Mouse (Mus musculus): ENCODE results near the gene Tpk1. TPM values are rescaled to one million over a fixed set of nuclear protein-coding genes. Genes with fewer than 3 reads are reported as not detected.
A peak's percentile ranks its signal among the peaks of the same experiment; 100 is the strongest.
"Not testable (repeated sequence)": the region's sequence is repeated elsewhere in the genome, so short reads cannot be mapped to it uniquely, and the experiment has no call there.

Tpk1 gene
- polyA plus RNA-seq, 1 experiment from 2014 or later, result 5.3 TPM

DNA sequence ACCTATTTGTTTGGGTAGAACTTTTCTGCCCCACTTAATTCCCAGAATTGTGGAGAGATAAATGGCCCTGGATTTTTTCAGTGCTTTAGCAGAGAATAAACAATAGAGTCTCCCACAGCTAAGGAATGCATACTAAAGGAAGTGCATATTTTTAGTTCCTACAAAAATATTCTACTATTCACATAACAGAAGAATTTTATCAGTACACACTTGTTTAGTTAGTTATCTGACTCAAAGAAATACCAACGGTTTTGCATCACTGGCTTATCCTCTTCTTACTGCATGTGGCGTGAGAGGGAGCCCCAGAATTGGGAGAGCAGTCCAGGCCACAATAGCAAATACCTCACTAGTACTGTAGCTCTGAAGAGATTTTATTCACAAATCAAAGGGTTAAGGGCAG is 141.1 kb downstream of the Tpk1 start:
- H3K27me3 ChIP-seq (ENCODE audit: control insufficient read depth, insufficient read depth, low read length), result no peaks in the 10 kb centered on the region
- no peaks in the 10 kb centered on the region for H3K4me1 ChIP-seq (ENCODE audit: control insufficient read depth, insufficient read depth, low read length)
- no peak overlapping the region for H3K27ac ChIP-seq (ENCODE audit: low read depth, low read length)
- ATAC-seq (ENCODE audit: insufficient read depth, low FRiP score, low TSS enrichment), result no peak
- WGBS, result 80% methylated on average over 2 of the region's 2 CpGs
- H3K36me3 ChIP-seq (ENCODE audit: control insufficient read depth, insufficient read depth, low read length), result no peaks in the 10 kb centered on the region
- H3K9ac ChIP-seq (ENCODE audit: low read length), result no peak overlapping the region
- H3K4me3 ChIP-seq (ENCODE audit: low read depth, low read length), result no peak overlapping the region
- DNase-seq (ENCODE audit: low spot score), result no peak
- no peaks in the 10 kb centered on the region for H3K9me3 ChIP-seq (ENCODE audit: control insufficient read depth, low read length)
- H3K4me2 ChIP-seq (ENCODE audit: low read depth), result no peak overlapping the region

DNA sequence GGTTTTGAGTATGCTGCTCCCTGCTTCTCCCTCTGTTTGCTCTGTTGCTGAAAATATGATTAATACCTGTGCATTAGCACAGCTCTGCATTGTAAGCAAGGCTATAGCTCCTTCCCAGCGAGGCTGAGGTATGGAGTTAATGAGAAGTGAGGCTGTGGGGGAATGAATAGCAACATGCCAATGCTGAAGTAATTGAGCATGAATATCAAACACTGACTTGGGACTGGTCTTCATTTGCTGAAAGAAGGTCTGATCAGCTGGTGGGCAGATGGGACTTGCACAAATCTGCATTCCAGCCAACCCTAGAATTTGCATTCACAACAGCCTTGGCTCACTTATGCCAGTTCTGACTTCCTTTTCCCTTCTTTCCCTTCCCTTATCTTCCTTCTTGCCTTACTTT is 144.0 kb downstream of the Tpk1 start:
- Histone ChIP-seq H3K36me3 (ENCODE audit: control insufficient read depth, insufficient read depth, low read length) (no peaks in the 10 kb centered on the region), H3K27me3 (ENCODE audit: control insufficient read depth, insufficient read depth, low read length) (no peaks in the 10 kb centered on the region), H3K9me3 (ENCODE audit: control insufficient read depth, low read length) (no peaks in the 10 kb centered on the region), H3K4me2 (ENCODE audit: low read depth) (no peak overlapping the region), H3K9ac (ENCODE audit: low read length) (no peak overlapping the region), H3K4me1 (ENCODE audit: control insufficient read depth, insufficient read depth, low read length) (no peaks in the 10 kb centered on the region), H3K4me3 (ENCODE audit: low read depth, low read length) (no peak overlapping the region), H3K27ac (ENCODE audit: low read depth, low read length) (no peak overlapping the region)
- no peak for ATAC-seq (ENCODE audit: insufficient read depth, low FRiP score, low TSS enrichment)
- 27% methylated on average over 1 of the region's 1 CpGs for WGBS
- DNase-seq (ENCODE audit: low spot score), result peak; percentile 29

DNA sequence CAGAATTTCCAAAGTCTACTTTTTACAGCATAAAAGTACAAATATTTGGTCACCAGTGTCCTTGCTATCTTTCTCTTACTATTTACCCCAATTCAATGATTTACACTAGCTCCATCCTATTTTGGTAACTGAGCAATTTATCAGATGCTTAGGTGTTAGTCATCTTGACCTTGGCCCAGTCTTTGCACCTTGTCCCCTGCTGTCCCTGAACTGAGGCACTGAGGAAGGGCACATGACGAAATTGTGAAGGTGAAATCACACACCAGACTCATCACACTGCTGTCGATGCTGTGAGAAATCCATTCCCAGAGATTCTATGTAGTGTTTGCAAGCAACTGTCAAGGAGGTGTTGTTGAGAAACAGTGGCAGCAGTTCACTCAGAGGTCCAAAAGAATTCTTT is 145.9 kb downstream of the Tpk1 start:
- no peaks in the 10 kb centered on the region for H3K36me3 ChIP-seq (ENCODE audit: control insufficient read depth, insufficient read depth, low read length)
- no peaks in the 10 kb centered on the region for H3K4me1 ChIP-seq (ENCODE audit: control insufficient read depth, insufficient read depth, low read length)
- no peak for DNase-seq (ENCODE audit: low spot score)
- no peak overlapping the region for H3K4me3 ChIP-seq (ENCODE audit: low read depth, low read length)
- no peak overlapping the region for H3K27ac ChIP-seq (ENCODE audit: low read depth, low read length)
- no peak for ATAC-seq (ENCODE audit: insufficient read depth, low FRiP score, low TSS enrichment)
- no peaks in the 10 kb centered on the region for H3K27me3 ChIP-seq (ENCODE audit: control insufficient read depth, insufficient read depth, low read length)
- no peak overlapping the region for H3K9ac ChIP-seq (ENCODE audit: low read length)
- 67% methylated on average over 2 of the region's 2 CpGs for WGBS
- no peak overlapping the region for H3K4me2 ChIP-seq (ENCODE audit: low read depth)
- no peaks in the 10 kb centered on the region for H3K9me3 ChIP-seq (ENCODE audit: control insufficient read depth, low read length)

DNA sequence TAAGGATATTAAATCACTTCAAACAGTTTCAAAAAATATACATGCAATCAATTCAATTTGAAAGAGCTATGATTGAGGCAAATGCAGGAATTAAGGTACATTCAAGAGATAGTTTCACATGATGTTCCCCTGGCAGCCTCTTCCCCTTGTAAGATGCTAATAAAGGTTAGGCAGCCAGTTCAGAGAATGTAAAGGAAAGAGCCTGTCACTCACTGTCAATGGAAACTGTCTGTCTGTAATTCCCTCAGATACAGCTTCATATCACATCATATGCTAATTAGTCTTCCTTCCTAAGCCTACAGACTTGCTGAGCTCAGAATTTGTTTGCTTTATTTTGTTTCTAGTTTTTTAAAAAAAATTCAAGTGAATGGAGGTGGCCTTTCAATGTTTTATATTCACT is 147.7 kb downstream of the Tpk1 start:
- no peak overlapping the region for H3K27ac ChIP-seq (ENCODE audit: low read depth, low read length)
- H3K4me1 ChIP-seq (ENCODE audit: control insufficient read depth, insufficient read depth, low read length), result no peaks in the 10 kb centered on the region
- no peak overlapping the region for H3K4me2 ChIP-seq (ENCODE audit: low read depth)
- DNase-seq (ENCODE audit: low spot score), result no peak
- no peaks in the 10 kb centered on the region for H3K36me3 ChIP-seq (ENCODE audit: control insufficient read depth, insufficient read depth, low read length)
- H3K9me3 ChIP-seq (ENCODE audit: control insufficient read depth, low read length), result no peaks in the 10 kb centered on the region
- no peaks in the 10 kb centered on the region for H3K27me3 ChIP-seq (ENCODE audit: control insufficient read depth, insufficient read depth, low read length)
- H3K9ac ChIP-seq (ENCODE audit: low read length), result no peak overlapping the region
- no peak for ATAC-seq (ENCODE audit: insufficient read depth, low FRiP score, low TSS enrichment)
- no peak overlapping the region for H3K4me3 ChIP-seq (ENCODE audit: low read depth, low read length)

DNA sequence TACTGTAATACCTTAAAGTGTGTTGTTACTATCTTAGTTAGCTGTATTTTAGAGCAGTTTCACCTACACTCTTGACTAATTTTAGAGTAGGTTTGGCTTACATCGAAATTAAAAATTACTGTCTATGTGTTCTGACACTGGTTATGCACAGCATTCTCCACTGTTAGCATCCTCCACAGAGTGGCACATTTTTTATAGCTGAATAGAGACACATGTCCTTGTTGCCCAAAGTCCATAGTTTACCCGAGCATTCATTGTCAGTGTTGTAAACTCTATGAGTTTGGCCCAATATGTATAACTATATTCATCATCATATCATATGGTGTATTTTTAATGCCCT is 148.8 kb downstream of the Tpk1 start:
- Histone ChIP-seq H3K27ac (ENCODE audit: low read depth, low read length) (no peak overlapping the region), H3K9ac (ENCODE audit: low read length) (no peak overlapping the region), H3K4me1 (ENCODE audit: control insufficient read depth, insufficient read depth, low read length) (no peaks in the 10 kb centered on the region), H3K4me3 (ENCODE audit: low read depth, low read length) (no peak overlapping the region), H3K36me3 (ENCODE audit: control insufficient read depth, insufficient read depth, low read length) (no peaks in the 10 kb centered on the region), H3K27me3 (ENCODE audit: control insufficient read depth, insufficient read depth, low read length) (no peaks in the 10 kb centered on the region), H3K9me3 (ENCODE audit: control insufficient read depth, low read length) (no peaks in the 10 kb centered on the region), H3K4me2 (ENCODE audit: low read depth) (no peak overlapping the region)
- 84% methylated on average over 2 of the region's 2 CpGs for WGBS
- no peak for ATAC-seq (ENCODE audit: insufficient read depth, low FRiP score, low TSS enrichment)
- DNase-seq (ENCODE audit: low spot score), result no peak

DNA sequence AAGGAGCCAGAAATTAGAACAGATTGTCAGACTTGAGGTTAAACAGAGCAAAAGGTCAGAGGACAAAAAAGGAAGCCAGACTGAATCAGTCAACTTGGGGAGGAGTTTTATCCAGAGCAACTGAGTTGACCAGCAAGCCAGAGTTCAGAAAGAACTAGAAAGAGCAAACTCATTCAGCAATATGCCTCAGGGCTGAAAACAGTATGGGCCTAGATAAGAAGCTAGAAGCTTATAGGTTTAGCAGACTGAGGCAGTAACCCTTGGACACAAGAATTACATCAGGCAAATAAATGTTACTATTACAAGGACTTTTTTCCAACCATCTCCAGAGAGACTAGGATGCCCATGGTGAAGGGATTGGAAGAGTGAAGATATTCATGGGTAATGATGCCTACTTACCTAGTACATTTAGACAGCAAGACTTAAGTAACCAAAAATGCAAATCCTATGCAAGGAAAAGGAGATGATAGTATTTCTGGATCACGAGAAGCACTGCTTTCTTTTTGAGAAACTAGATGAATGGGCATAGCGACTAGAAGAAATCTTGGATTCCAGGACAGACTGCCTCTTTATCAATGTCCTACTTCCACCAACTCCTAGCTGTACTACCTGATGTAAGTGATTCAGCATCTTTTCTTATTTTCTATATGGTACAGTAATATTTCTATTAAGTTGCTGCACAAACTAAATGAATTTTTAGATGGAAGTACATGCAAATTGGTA is 149.3 kb downstream of the Tpk1 start:
- 90% methylated on average over 2 of the region's 2 CpGs for WGBS
- ATAC-seq (ENCODE audit: insufficient read depth, low FRiP score, low TSS enrichment) (no peak), DNase-seq (ENCODE audit: low spot score) (no peak)
- Histone ChIP-seq H3K9me3 (ENCODE audit: control insufficient read depth, low read length) (no peaks in the 10 kb centered on the region), H3K9ac (ENCODE audit: low read length) (no peak overlapping the region), H3K27me3 (ENCODE audit: control insufficient read depth, insufficient read depth, low read length) (no peaks in the 10 kb centered on the region), H3K4me1 (ENCODE audit: control insufficient read depth, insufficient read depth, low read length) (no peaks in the 10 kb centered on the region), H3K4me3 (ENCODE audit: low read depth, low read length) (no peak overlapping the region), H3K4me2 (ENCODE audit: low read depth) (no peak overlapping the region), H3K27ac (ENCODE audit: low read depth, low read length) (no peak overlapping the region), H3K36me3 (ENCODE audit: control insufficient read depth, insufficient read depth, low read length) (no peaks in the 10 kb centered on the region)

DNA sequence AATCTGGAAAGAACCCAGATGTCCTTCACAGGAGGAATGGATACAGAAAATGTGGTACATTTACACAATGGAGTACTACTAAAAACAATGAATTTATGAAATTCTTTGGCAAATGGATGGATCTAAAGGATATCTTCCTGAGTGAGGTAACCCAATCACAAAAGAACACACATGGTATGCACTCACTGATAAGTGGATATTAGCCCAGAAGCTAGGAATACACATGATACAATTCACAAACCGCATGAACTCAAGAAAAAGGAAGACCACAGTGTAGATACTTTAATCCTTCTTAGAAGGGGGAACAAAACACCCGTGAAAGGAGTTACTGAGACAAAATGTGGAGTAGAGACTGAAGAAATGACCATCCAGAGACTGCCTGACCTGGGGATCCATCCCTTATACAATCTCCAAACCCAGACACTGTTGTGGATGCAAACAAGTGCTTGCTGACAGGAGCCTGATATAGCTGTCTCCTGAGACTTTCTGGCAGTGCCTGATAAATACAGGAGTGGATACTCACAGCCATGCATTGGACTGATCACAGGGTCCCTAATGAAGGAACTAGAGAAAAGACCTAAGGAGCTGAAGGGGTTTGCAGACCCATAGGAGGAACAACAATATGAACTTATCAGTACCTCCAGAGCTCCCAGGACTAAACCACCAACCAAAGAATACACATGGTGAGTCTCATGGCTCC is 159.2 kb downstream of the Tpk1 start:
- H3K9me3 ChIP-seq (ENCODE audit: control insufficient read depth, low read length); DNase-seq (ENCODE audit: low spot score); H3K4me2 ChIP-seq (ENCODE audit: low read depth); H3K4me1 ChIP-seq (ENCODE audit: control insufficient read depth, insufficient read depth, low read length); H3K27me3 ChIP-seq (ENCODE audit: control insufficient read depth, insufficient read depth, low read length); H3K36me3 ChIP-seq (ENCODE audit: control insufficient read depth, insufficient read depth, low read length); H3K4me3 ChIP-seq (ENCODE audit: low read depth, low read length); H3K27ac ChIP-seq (ENCODE audit: low read depth, low read length); H3K9ac ChIP-seq (ENCODE audit: low read length); ATAC-seq (ENCODE audit: insufficient read depth, low FRiP score, low TSS enrichment): not testable (repeated sequence)
- 88% methylated on average over 2 of the region's 2 CpGs for WGBS

DNA sequence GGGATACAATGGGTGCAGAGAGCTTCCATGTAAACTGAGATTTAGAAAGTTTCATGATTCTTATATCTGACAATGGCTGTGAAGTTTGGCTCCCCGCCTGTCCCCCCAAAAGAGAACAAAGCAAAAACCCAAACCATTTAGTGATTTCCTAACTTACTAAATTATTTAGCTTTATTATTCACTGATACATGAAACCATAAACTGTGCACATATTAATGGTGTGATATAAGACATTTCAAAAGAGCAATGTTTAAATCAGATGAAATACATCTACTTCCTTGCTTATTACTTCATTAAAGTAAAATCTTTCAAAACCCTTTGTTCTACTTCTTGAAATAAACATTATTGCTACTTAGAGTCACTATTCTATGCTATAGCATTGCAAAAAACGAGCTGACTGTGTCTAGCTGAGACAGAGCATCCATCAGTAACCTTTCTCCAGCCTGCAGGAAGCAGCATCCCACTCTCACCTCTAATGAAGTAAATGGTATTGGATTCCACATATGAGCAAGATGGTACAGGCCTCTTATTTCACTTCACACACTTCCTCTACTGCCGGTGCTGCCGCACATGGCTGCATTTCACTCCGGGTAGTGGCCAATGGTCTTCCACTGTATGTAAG is 161.4 kb downstream of the Tpk1 start:
- Histone ChIP-seq H3K27ac (ENCODE audit: low read depth, low read length) (no peak overlapping the region), H3K4me3 (ENCODE audit: low read depth, low read length) (no peak overlapping the region), H3K4me2 (ENCODE audit: low read depth) (no peak overlapping the region), H3K36me3 (ENCODE audit: control insufficient read depth, insufficient read depth, low read length) (no peaks in the 10 kb centered on the region), H3K9me3 (ENCODE audit: control insufficient read depth, low read length) (no peaks in the 10 kb centered on the region), H3K4me1 (ENCODE audit: control insufficient read depth, insufficient read depth, low read length) (no peaks in the 10 kb centered on the region), H3K9ac (ENCODE audit: low read length) (no peak overlapping the region), H3K27me3 (ENCODE audit: control insufficient read depth, insufficient read depth, low read length) (no peaks in the 10 kb centered on the region)
- ATAC-seq (ENCODE audit: insufficient read depth, low FRiP score, low TSS enrichment) (no peak), DNase-seq (ENCODE audit: low spot score) (no peak)
- 88% methylated on average over 5 of the region's 5 CpGs for WGBS

DNA sequence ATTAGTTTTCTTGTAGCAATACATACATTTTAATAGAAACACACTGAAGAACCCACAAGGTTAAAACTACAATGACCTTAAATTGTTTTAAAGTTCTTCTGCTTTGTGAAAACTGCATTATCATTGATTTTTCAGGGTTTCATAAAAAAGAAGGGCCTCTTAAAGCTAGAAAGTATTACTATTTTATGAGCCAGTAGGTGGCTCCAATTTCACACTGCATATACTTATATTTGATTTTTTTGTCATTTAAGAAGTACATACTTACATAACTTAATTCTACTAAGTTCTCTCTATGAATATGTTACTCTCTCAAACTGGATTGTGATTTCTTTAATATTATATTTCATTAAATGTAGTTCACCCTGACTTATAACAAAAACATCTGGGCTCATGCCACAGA is 173.7 kb downstream of the Tpk1 start:
- Histone ChIP-seq H3K27me3 (ENCODE audit: control insufficient read depth, insufficient read depth, low read length) (no peaks in the 10 kb centered on the region), H3K27ac (ENCODE audit: low read depth, low read length) (no peak overlapping the region), H3K36me3 (ENCODE audit: control insufficient read depth, insufficient read depth, low read length) (no peaks in the 10 kb centered on the region), H3K4me2 (ENCODE audit: low read depth) (no peak overlapping the region), H3K9ac (ENCODE audit: low read length) (no peak overlapping the region), H3K4me1 (ENCODE audit: control insufficient read depth, insufficient read depth, low read length) (no peaks in the 10 kb centered on the region), H3K4me3 (ENCODE audit: low read depth, low read length) (no peak overlapping the region), H3K9me3 (ENCODE audit: control insufficient read depth, low read length) (no peaks in the 10 kb centered on the region)
- no peak for DNase-seq (ENCODE audit: low spot score)
- ATAC-seq (ENCODE audit: insufficient read depth, low FRiP score, low TSS enrichment), result no peak
